Mouse (Mus musculus) frontal cortex, postnatal 25 days (tissue): Measurements from ENCODE around the gene Atp5h.
"Not testable (repeated sequence)": the region's sequence is repeated elsewhere in the genome, so short reads cannot be mapped to it uniquely, and the experiment has no call there.

Experiments
- DNase-seq, 2 experiments: peaks; one replicate each; pipeline ENCODE4 v3.0.0; 2022; ENCODE audit warnings: low spot score in 2 of 2

The Atp5h gene

GRCm38 (mm10) chr11:115419531-115420237 lies at the start of gene Atp5h, which contains the start of gene Kctd2:
Atp5h (minus strand) TSS chr11:115419962.
Kctd2 (plus strand) TSS chr11:115420128.
- peak; percentile 85 to 89 for DNase-seq

- no peak for DNase-seq
Observed at GRCm38 (mm10) chr11:115467217-115467618, 47.5 kb upstream of the Atp5h start.

DNA sequence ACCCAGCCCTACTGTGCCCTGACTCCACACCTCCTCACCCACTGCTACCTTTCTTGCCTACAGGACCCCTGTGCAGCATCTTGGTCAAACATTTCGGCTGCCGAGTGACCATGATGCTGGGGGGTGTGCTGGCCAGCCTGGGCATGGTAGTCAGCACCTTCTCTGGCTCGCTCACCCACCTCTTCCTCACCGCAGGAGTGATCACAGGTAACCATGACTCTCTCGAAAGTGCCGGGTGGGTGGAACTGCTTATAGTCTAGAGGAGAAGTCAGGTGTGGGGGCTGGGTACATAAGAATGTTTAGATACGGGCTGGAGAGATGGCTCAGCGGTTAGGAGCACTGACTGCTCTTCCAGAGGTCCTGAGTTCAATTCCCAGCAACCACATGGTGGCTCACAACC lies 45.1 kb upstream of the Atp5h start:
- DNase-seq = no peak

- DNase-seq = no peak
Observed at GRCm38 (mm10) chr11:115463397-115463796, 43.6 kb upstream of the Atp5h start.

- DNase-seq = no peak
Observed at GRCm38 (mm10) chr11:115462243-115462891, 42.6 kb upstream of the Atp5h start, which contains the start of gene Slc16a5. Slc16a5 (plus strand) TSS chr11:115462474.

GRCm38 (mm10) chr11:115461846-115462242 lies 42.1 kb upstream of the Atp5h start:
- no peak for DNase-seq

DNA sequence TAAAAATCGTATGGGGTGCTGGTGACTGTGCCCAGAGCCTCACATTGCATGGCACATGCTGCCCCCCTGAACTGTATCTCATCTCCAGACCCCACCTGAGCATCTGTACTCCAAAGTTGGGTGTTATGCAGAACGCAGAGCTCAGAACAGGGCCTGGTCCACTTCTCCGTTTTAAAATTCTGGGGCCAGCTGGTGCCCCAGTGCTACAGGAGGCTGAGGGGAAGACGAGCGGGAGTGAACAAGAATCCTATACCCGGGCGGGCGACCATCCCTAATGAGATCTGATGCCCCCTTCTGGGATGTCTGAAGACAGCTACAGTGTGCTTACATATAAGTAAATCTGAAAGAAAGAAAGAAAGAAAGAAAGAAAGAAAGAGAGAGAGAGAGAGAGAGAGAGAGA lies 41.2 kb upstream of the Atp5h start:
- no peak for DNase-seq

- DNase-seq = no peak
Observed at GRCm38 (mm10) chr11:115457405-115457804, 37.6 kb upstream of the Atp5h start.

GRCm38 (mm10) chr11:115456182-115456581 lies 36.4 kb upstream of the Atp5h start:
- no peak for DNase-seq

GRCm38 (mm10) chr11:115455619-115456018 lies 35.9 kb upstream of the Atp5h start:
- no peak for DNase-seq

DNA sequence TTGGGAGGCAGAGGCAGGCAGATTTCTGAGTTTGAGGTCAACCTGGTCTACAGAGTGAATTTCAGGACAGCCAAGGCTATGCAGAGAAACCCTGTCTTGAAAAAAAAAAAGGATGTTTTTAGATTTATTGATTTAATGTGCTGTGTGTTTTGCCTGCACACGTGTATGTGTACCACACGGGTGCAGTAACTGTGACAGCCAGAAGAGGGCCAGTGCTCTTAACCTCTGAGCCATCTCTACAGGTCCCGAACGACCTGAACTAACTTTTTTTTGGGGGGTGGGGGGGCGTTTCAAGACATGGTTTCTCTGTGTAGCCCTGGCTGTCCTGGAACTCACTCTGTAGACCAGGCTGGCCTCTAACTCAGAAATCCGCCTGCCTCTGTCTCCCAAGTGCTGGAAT lies 35.1 kb upstream of the Atp5h start:
- DNase-seq = not testable (repeated sequence)

- DNase-seq = no peak
Observed at GRCm38 (mm10) chr11:115453306-115453705, 33.5 kb upstream of the Atp5h start.

DNA sequence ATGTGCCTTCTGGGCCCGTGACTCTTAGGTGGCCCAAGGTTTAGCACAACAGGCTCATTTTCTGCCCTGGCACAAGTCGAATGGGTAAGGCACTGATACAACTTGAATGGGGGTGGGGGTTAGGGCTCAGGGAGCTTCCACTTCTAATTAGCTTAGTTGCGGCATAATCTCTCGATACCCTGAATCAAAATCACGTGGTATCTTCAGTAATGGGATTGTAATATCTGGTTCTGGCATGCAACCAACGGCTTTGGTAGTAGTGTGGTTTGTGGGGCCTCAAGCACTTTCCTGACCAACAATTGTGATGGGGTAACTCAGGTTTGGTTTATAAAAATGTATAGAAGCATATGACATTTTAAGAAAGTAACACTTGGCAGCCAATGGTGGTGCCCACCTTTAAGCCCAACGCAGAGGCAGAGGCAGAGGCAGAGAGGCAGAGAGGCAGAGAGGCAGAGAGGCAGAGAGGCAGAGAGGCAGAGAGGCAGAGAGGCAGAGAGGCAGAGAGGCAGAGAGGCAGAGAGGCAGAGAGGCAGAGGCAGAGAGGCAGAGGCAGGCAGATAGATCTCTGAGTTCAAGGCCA lies 32.6 kb upstream of the Atp5h start:
- DNase-seq = no peak

DNA sequence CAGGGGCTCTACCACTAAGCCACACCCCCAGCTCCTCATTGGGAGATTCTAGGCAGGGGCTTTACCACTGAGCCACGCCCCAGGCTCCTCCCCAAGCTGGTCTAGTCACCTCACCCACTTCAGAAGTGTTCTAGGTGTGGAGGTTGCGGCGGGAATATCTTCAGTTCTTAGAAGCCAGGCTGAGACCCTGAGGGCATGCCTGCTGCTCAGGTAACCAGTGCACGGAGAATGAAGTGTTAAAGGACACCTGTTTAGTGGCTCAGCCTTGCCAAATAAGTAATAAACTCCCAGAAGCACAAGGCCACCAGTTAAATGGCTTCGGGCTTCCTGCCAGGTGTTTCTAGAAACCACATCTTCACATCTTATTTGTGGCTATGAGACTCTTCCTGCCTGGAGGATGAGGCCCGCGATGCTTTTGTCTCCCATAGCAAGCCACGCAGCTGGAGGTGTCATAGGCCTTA lies 32.0 kb upstream of the Atp5h start:
- DNase-seq = no peak

GRCm38 (mm10) chr11:115450176-115450575 lies 30.4 kb upstream of the Atp5h start:
- no peak for DNase-seq

GRCm38 (mm10) chr11:115448998-115449397 lies 29.2 kb upstream of the Atp5h start:
- DNase-seq = no peak

- no peak for DNase-seq
Observed at GRCm38 (mm10) chr11:115448075-115448474, 28.3 kb upstream of the Atp5h start.

GRCm38 (mm10) chr11:115447321-115447885 lies 27.6 kb upstream of the Atp5h start:
- DNase-seq = no peak

DNA sequence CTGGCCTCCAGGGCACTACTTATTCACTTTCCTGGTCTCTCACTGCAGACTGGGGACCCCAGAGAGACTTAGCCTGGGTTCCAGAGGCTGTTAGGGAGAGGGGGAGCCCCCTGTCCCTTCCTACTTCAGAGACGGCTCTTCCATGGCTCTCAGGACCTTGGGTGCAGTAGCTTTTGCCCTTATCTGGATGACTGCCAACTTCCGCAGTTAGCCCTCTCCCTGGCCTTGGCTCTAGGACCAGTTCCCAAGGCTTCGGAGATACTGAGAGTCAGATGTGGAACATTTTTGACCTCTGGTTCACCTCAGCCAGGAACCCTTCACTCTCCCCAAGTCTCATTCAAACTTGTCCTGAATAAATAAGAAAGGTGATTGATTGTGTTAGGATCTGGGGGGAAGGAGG lies 27.1 kb upstream of the Atp5h start:
- DNase-seq = no peak

DNA sequence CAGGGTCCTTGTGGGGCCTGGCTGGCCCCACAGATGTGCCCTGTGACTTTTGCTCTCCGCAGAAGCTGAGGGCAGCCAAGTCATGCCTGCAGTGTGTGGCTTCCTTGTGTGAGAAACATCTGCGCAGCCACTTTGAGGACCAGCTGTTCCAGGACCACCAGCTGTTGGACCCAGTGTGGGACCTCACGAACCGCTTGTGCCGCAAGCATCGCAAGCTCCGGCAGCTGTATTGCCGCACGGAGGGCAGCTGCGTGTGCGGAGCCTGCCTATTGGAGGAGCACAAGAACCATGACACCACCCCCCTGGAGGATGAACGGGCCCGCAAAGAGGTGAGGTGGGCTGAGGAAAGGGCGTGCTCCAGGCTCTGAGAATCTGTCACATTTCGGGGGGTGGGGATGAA lies 21.7 kb upstream of the Atp5h start:
- no peak for DNase-seq

- DNase-seq = no peak
Observed at GRCm38 (mm10) chr11:115439906-115440595, 20.3 kb upstream of the Atp5h start, which contains the start of gene Trim80. Trim80 (plus strand) TSS chr11:115440545.

DNA sequence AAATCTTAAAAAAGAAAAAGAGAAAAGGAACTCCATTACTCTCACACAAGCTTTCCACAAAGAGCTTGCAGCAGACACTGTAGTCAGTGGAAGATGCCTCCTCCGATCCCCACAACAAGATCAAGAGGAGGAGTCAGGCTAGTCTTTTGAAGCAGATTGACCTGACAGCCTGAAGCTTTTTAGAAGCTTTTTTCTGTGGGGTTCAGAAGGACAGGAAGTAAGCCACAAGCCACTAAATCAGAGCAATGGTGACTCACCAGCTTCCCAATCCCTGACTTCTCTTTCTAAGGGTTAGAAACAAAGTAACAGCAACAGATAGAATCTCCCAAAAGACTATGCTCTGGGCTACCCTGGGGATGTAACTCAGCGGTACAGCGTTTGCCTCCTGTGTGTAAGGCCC lies 19.6 kb upstream of the Atp5h start:
- no peak for DNase-seq
